Mouse (Mus musculus) intestine, embryonic 14.5 days (tissue): ENCODE results near the gene Lima1. TPM values are rescaled to one million over a fixed set of nuclear protein-coding genes. Genes with fewer than 3 reads are reported as not detected.

Experiments used
- ATAC-seq: fragments of 200-750 bp; cut with Nextera tagmentation; replicated peaks from 2 replicates; pipeline ENCODE4 v1.8.0; 2017; ENCODE audit warnings: low read depth, moderate number of reproducible peaks, moderate TSS enrichment, moderate library complexity; ENCODE audit not compliant: low FRiP score, low TSS enrichment
- DNase-seq: peaks from one replicate; pipeline ENCODE4 v3.0.0-alpha.2; 2018; ENCODE audit warnings: low spot score
- H3K27ac ChIP-seq: fragments of 300-500 bp; sonication (generic); 2 replicates; pipeline ENCODE4 v1.5.1; 2014; ENCODE audit warnings: low read depth, mild to moderate bottlenecking, control low read depth
- H3K27me3 ChIP-seq: fragments of 300-500 bp; sonication (generic); replicated peaks from 2 replicates; pipeline ENCODE4 v1.6.1; 2014; ENCODE audit warnings: low read length, control low read depth; ENCODE audit not compliant: control insufficient read depth, insufficient read depth
- H3K36me3 ChIP-seq: fragments of 300-500 bp; sonication (generic); 2 replicates; pipeline ENCODE4 v1.6.1; 2014; ENCODE audit warnings: low read length, control low read depth; ENCODE audit not compliant: control insufficient read depth, insufficient read depth
- H3K4me1 ChIP-seq: fragments of 300-500 bp; sonication (generic); replicated peaks from 2 replicates; pipeline ENCODE4 v1.6.1; 2014; ENCODE audit warnings: low read length, control low read depth, mixed read lengths; ENCODE audit not compliant: control insufficient read depth, insufficient read depth
- H3K4me2 ChIP-seq: fragments of 300-500 bp; sonication (generic); 2 replicates; pipeline ENCODE4 v1.6.1; 2014; ENCODE audit warnings: low read length
- H3K4me3 ChIP-seq: fragments of 300-500 bp; sonication (generic); 2 replicates; pipeline ENCODE4 v1.5.1; 2014; ENCODE audit warnings: low read depth, low read length, control low read depth, mixed read lengths
- H3K9ac ChIP-seq: fragments of 300-500 bp; sonication (generic); 2 replicates; pipeline ENCODE4 v1.6.1; 2014; ENCODE audit warnings: mild to moderate bottlenecking, low read length
- H3K9me3 ChIP-seq: fragments of 300-500 bp; sonication (generic); 2 replicates; pipeline ENCODE4 v1.6.1; 2016; ENCODE audit warnings: low read length, control low read depth; ENCODE audit not compliant: control insufficient read depth
- WGBS: fragments of 180-500 bp; shearing (Covaris S2); extraction: QIAGEN DNeasy Blood & Tissue Kit; methylation state at CpG from one replicate; pipeline ENCODE4 v1.1.7; 2014; 5-methylcytosine and 5-hydroxymethylcytosine counted together
- polyA plus RNA-seq: library from polyadenylated mRNA; unstranded; fragments of >200 nt; fragmentation: Nextera tagmentation; extraction: Ambion mirVana; gene quantifications from 2 replicates; pipeline ENCODE4 v1.2.1, GENCODE M21; 2014

Lima1 gene
- polyA plus RNA-seq, 1 experiment from 2014 or later = 80.3 TPM

DNA sequence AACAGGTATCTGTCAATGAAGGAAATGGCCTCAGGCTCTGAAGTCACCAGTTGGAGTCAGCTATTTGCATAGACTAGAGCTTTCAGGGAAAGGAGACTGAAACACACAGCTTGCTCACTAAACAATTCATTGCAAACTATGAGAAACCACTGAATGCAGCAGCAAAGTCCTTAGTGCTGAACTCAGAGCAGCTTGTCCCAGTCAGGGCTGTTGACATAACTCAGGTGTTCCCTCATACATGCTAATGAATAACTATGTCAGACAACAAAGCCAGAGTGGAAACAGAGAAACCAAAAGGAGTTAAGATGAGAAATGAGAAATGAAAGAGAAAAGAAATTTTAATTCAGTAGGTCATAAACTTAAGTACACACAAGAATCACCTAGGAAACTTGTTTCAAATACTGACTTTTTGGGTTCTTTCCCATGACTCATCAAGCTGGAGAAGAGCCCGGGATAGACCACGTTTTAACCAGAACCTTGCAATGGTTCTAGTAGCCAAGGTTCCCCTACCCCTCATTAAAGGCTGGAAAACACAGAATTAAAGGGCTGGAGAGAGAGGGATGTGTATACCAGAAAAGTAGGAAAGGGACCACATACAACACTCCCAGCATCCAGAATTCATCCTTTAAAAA is 22.5 kb downstream of the Lima1 start:
- DNase-seq (no peak), ATAC-seq (no peak)
- H3K4me3 ChIP-seq = no peak overlapping the region
- H3K27ac ChIP-seq = no peak overlapping the region
- no peaks in the 10 kb centered on the region for H3K36me3 ChIP-seq
- 70% methylated on average over 2 of the region's 2 CpGs for WGBS
- H3K4me2 ChIP-seq = no peak overlapping the region
- H3K4me1 ChIP-seq = peaks cover 12% of the 10 kb centered on the region
- no peaks in the 10 kb centered on the region for H3K27me3 ChIP-seq
- no peak overlapping the region for H3K9ac ChIP-seq
- H3K9me3 ChIP-seq = no peaks in the 10 kb centered on the region

GRCm38 (mm10) chr15:99850265-99850664 is 25.0 kb downstream of the Lima1 start:
- 54% methylated on average over 3 of the region's 3 CpGs for WGBS
- H3K27ac ChIP-seq = no peak overlapping the region

DNA sequence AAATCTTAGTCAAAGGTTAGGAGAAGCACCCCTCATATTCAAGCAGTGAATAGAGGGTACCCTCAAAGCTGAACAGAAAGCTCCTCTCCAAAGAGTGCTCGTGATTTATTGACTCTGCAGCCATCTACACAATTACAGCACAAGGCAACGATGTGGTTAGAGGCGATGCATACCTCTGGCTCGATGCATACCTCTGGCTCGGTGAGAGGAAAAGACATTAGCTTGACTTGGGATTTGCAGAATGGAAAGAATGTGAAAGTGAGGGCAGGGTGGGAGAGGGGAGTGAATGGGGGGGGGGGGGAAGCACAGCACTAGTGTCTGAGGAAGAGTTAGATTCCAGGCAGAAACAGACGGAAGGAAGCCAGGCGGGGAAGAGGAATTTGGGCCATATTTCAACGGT is 27.3 kb downstream of the Lima1 start:
- ATAC-seq (0 out of 2 replicates have a peak, but pooled peaks have one; percentile 21), DNase-seq (no peak)
- Histone ChIP-seq H3K4me3 (no peak overlapping the region), H3K36me3 (no peaks in the 10 kb centered on the region), H3K4me1 (peaks cover 29% of the 10 kb centered on the region), H3K27ac (peak overlapping the region; percentile 59; the same call in 1 of the 2 replicates), H3K9ac (no peak overlapping the region), H3K9me3 (no peaks in the 10 kb centered on the region), H3K4me2 (peak overlapping the region; percentile 18; the same call in 1 of the 2 replicates), H3K27me3 (no peaks in the 10 kb centered on the region)
- 23% methylated on average over 8 of the region's 8 CpGs for WGBS

More at GRCm38 (mm10) chr15:99850265-99850664, 25.0 kb downstream of the Lima1 start:
- H3K27me3 ChIP-seq = no peaks in the 10 kb centered on the region
- H3K4me2 ChIP-seq = no peak overlapping the region
- no peak for DNase-seq
- no peaks in the 10 kb centered on the region for H3K36me3 ChIP-seq
- H3K4me3 ChIP-seq = no peak overlapping the region
- no peaks in the 10 kb centered on the region for H3K9me3 ChIP-seq
- H3K9ac ChIP-seq = no peak overlapping the region
- peaks cover 25% of the 10 kb centered on the region for H3K4me1 ChIP-seq
- ATAC-seq = no peak

- Histone ChIP-seq H3K27ac (peak overlapping the region; percentile 59), H3K4me3 (no peak overlapping the region), H3K36me3 (no peaks in the 10 kb centered on the region), H3K4me1 (peaks cover 29% of the 10 kb centered on the region), H3K4me2 (peak overlapping the region; percentile 18; the same call in 1 of the 2 replicates), H3K9me3 (no peaks in the 10 kb centered on the region), H3K27me3 (no peaks in the 10 kb centered on the region), H3K9ac (no peak overlapping the region)
- no peak for DNase-seq
- 42% methylated on average over 13 of the region's 13 CpGs for WGBS
- ATAC-seq = 0 out of 2 replicates have a peak, but pooled peaks have one; percentile 34
Observed at GRCm38 (mm10) chr15:99847207-99847881, 27.9 kb downstream of the Lima1 start.

- Histone ChIP-seq H3K4me3 (no peak overlapping the region), H3K9me3 (no peaks in the 10 kb centered on the region), H3K27me3 (no peaks in the 10 kb centered on the region), H3K4me2 (0 out of 2 replicates have a peak overlapping the region, but pooled peaks have one; percentile 18), H3K4me1 (peaks cover 29% of the 10 kb centered on the region), H3K36me3 (0 out of 2 replicates have a peak, but pooled peaks cover 2% of the 10 kb centered on the region), H3K9ac (no peak overlapping the region), H3K27ac (peak overlapping the region; percentile 59)
- peak; percentile 57; the same call in 1 of the 2 replicates for ATAC-seq
- DNase-seq = no peak
- 31% methylated on average over 6 of the region's 6 CpGs for WGBS
Observed at GRCm38 (mm10) chr15:99846633-99847032, 28.6 kb downstream of the Lima1 start.

DNA sequence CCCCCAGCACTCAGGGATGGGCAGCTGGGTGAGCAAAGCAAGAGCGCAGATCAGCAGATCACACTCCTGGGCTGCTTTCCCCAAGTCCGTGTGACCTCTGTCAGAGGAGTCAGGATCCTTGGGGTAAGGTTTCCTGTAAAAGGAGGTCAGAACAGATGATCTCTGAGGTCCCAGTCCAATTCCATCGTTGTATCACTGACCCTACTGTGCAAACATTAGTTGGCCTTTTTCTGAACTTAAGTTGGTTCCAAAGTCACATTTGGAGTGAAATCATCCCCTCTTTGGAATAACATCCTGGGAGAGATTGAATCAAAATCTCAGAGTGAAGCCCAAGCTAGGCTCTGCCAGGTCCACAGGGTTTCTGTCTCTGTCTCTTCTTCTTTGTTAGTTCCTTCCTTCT is 31.4 kb downstream of the Lima1 start:
- Histone ChIP-seq H3K4me2 (no peak overlapping the region), H3K9me3 (no peaks in the 10 kb centered on the region), H3K9ac (no peak overlapping the region), H3K4me3 (no peak overlapping the region), H3K27me3 (no peaks in the 10 kb centered on the region), H3K36me3 (0 out of 2 replicates have a peak, but pooled peaks cover 6% of the 10 kb centered on the region), H3K4me1 (peaks cover 24% of the 10 kb centered on the region), H3K27ac (no peak overlapping the region)
- WGBS = 74% methylated on average over 3 of the region's 3 CpGs
- DNase-seq = no peak
- ATAC-seq = no peak

- Histone ChIP-seq H3K27ac (no peak overlapping the region), H3K36me3 (0 out of 2 replicates have a peak, but pooled peaks cover 6% of the 10 kb centered on the region), H3K9me3 (no peaks in the 10 kb centered on the region), H3K4me1 (peaks cover 8% of the 10 kb centered on the region; the same call in 1 of the 2 replicates), H3K4me2 (no peak overlapping the region), H3K9ac (no peak overlapping the region), H3K4me3 (no peak overlapping the region), H3K27me3 (no peaks in the 10 kb centered on the region)
- 63% methylated on average over 2 of the region's 2 CpGs for WGBS
- DNase-seq (no peak), ATAC-seq (peak; percentile 18; the same call in 1 of the 2 replicates)
Observed at GRCm38 (mm10) chr15:99839910-99840309, 35.3 kb downstream of the Lima1 start.

DNA sequence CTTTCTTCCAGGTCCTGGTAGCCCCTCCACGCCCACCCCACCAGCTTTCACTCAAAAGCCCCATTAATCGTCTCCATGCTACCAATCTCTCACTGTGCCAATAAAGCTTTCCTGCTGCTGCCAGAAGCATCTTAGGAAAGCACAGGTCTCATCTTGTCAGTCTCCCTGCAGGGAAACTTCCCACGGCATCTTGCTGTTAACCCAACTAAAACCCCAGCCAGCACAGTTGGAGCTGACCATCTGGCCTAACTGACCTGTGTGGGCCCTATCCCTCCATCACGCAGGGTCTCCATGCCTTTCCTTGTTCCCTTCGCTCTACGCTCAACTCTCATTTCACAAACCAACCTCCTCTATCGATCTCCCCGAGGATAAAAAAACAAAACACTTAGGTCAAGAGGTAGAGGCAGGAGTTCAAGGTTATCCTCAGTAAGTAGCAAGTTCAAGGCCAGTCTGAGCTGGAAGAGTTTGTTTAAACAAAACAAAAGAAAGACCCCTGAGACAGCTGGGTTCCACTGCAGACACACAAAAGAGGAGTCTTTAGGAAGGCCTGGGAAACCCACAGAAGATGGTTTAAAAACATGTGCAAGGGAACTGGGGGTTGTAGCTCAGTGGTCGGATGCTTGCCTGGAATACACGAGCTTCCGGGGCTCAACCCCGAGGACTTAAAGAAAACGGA is 36.0 kb downstream of the Lima1 start:
- DNase-seq = no peak
- 83% methylated on average over 13 of the region's 13 CpGs for WGBS

More for the DNA sequence above, 36.0 kb downstream of the Lima1 start:
- H3K9ac ChIP-seq = no peak overlapping the region
- H3K4me2 ChIP-seq = no peak overlapping the region
- H3K27me3 ChIP-seq = no peaks in the 10 kb centered on the region
- 0 out of 2 replicates have a peak, but pooled peaks cover 6% of the 10 kb centered on the region for H3K36me3 ChIP-seq
- no peaks in the 10 kb centered on the region for H3K9me3 ChIP-seq
- ATAC-seq = no peak
- peaks cover 5% of the 10 kb centered on the region; the same call in 1 of the 2 replicates for H3K4me1 ChIP-seq
- no peak overlapping the region for H3K4me3 ChIP-seq
- no peak overlapping the region for H3K27ac ChIP-seq
